ENCODE assay signal across 21 mouse cellular contexts in the genomic region with DNA sequence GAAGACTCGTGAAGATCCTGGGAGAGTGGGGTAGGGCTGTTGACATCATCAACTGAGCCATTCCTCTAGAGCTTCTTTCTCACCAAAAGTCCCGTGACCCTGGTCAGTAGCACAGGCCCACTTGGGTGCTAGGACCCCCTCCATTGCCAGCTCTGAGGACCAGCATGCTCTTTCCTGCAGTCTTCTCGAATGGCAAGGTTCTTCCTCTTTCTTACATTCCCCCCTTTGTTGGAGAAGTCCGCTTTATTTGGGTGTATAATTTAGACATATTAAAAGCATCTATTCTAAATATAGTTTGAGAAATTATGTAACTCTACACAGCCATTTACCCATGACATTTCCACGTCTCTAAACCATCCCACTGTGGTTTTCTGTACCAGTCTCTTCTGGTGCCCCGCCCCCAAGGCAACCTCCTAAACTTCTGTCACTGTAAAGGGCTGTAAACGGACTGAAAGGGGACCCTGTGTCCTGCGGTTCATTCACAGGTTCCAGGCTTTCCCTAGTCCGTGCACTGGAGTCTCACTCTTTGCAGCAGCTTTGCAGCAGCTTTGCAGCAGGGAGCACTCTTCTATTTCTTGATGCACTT. TPM values are rescaled to one million over a fixed set of nuclear protein-coding genes. Genes with fewer than 3 reads are reported as not detected.
DNase-seq lines count a peak whose midpoint lies in the region; ATAC-seq lines count a peak whose summit lies in the region.
"Had no signal": no experiment of that assay in that cellular context is flagged by ENCODE, and none has a peak within 500 bp of the region (broad histone marks: within the 10 kb centered on the region; RNA-seq: fewer than 3 reads in every experiment).

No protein-coding gene starts in this region.

- peak; percentile 3 to 12 for DNase-seq in left cerebral cortex, postnatal 25 days (ENCODE audit: low spot score in 2 of 2)
- no peak for DNase-seq in left cerebral cortex, postnatal 10 days (ENCODE audit: extremely low spot score in 1 of 2, low spot score in 2 of 2)
- DNase-seq in urinary bladder, postnatal 4 days (ENCODE audit: low spot score in 2 of 2) = no peak
- DNase-seq in layer of hippocampus, adult 11-12 months (ENCODE audit: low spot score) = no peak
- DNase-seq: adrenal gland, adult 8-10 months; adrenal gland, postnatal 14 days; adrenal gland, postnatal 36 days; B cell, adult 2 months; cerebellum, adult 11-12 months; cerebellum, adult 2 months; cerebellum, adult 9-10 months; cerebellum, postnatal 10 days; cerebellum, postnatal 25 days; embryo, embryonic 11 days had no signal

- peak; percentile 46 to 65 for ATAC-seq in hematopoietic stem cell, adult 5-6 weeks (replicated peaks in 1 of 2; ENCODE audit: insufficient read depth in 1 of 2, low FRiP score in 2 of 2, low TSS enrichment in 1 of 2, low read depth in 1 of 2, poor library complexity in 2 of 2, severe bottlenecking in 2 of 2)
- ATAC-seq: activated CD4-positive, CD25-positive, alpha-beta regulatory T cell, adult 4 months; CD4-positive, CD25-positive, alpha-beta regulatory T cell, adult 4 months; forebrain, embryonic 14.5 days; forebrain, embryonic 16.5 days; Patski had no signal

- intact Hi-C loops in left cerebral cortex, postnatal 25 days (cut with DNase I) = no loop called here
- intact Hi-C loops in left cerebral cortex, postnatal 10 days (cut with DNase I) = no loop called here

RNA-seq across cellular contexts. Expression of a gene that starts 43.8 kb away (rescaled TPM):
- 10 to 100 TPM; 10.1 TPM for total RNA-seq in left cerebral cortex, postnatal 25 days (2021)
- 10 to 100 TPM; 20.0 to 23.6 TPM for total RNA-seq in left cerebral cortex, postnatal 10 days (2021)
- 0.55 and 1.2 TPM in 2 replicates for total RNA-seq in hematopoietic stem cell, adult 5-6 weeks (2017)
- total RNA-seq: CH12.LX had no signal

Comparison
In these comparisons a context has a peak if more than half of its experiments do, and no peak if none do; other contexts are left out.
1. DNase-seq: peak in left cerebral cortex, postnatal 25 days (2 of 2); none in left cerebral cortex, postnatal 10 days (0 of 2), urinary bladder, postnatal 4 days (0 of 2) and layer of hippocampus, adult 11-12 months (single experiment).